Mouse (Mus musculus): ENCODE data around the gene Dgkh.

DNA sequence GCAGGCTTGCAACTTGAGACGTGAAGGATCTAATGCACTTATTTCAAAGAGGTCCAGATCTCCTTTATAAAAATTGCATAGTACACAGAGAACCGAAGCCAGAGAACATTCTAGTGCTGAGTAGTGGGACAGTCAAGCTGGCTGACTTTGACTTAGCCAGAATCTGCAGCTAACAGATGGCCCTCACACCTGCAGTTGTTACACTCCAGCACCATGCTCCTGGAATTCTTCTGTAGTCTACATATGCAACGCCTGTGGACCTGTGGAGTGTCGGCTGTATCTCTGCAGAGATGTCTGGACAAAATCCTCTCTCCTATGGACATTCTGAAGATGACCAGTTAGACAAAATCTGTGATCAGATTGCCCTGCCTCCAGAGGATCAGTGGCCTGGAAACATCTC lies 28.6 kb downstream of the Dgkh start:
- no peak for TF ChIP-seq CTCF (IDR thresholded peaks at IDR 0.05; ENCODE audit: insufficient read depth, low read depth, low read length)
- no peak for TF ChIP-seq POLR2A (IDR thresholded peaks at IDR 0.05; ENCODE audit: insufficient read depth, low read depth, low read length)

Data from olfactory bulb, adult 2 months (tissue).